In genomic region chr9:55535907-55536306, GRCm38 (mm10) we compare ENCODE assay signal across 10 mouse cellular contexts. TPM values are rescaled to one million over a fixed set of nuclear protein-coding genes. Genes with fewer than 3 reads are reported as not detected.
DNase-seq lines count a peak whose midpoint lies in the region; ATAC-seq and TF ChIP-seq lines count a peak whose summit lies in the region.
"Had no signal": no experiment of that assay in that cellular context is flagged by ENCODE, and none has a peak within 500 bp of the region (broad histone marks: within the 10 kb centered on the region; RNA-seq: fewer than 3 reads in every experiment).

No protein-coding gene starts in this region.

- ATAC-seq in forebrain, embryonic 15.5 days (replicated peaks) = no peak
- no peak for ATAC-seq in liver, embryonic 11.5 days (replicated peaks; ENCODE audit: low FRiP score)
- no peak for ATAC-seq in limb, embryonic 11.5 days (ENCODE audit: insufficient number of reproducible peaks, low FRiP score, low TSS enrichment, low read depth)
- ATAC-seq: Patski had no signal

- H3K79me2 ChIP-seq in liver, adult 2 months (ENCODE audit: control insufficient read depth, insufficient read depth, low read length) = no peaks in the 10 kb centered on the region

- H3K9ac ChIP-seq in forebrain, embryonic 15.5 days (replicated peaks) = no peak overlapping the region
- no peak overlapping the region for H3K9ac ChIP-seq in liver, adult 2 months (ENCODE audit: low read depth, low read length)
- no peak overlapping the region for H3K9ac ChIP-seq in liver, embryonic 11.5 days (ENCODE audit: low read depth, low read length)
- H3K9ac ChIP-seq in limb, embryonic 11.5 days (ENCODE audit: low read length) = no peak overlapping the region
- H3K9ac ChIP-seq: heart, embryonic 13.5 days had no signal

- H3K27ac ChIP-seq in forebrain, embryonic 10.5 days = no peak overlapping the region
- no peak overlapping the region for H3K27ac ChIP-seq in forebrain, embryonic 15.5 days (replicated peaks)
- H3K27ac ChIP-seq in liver, adult 2 months (replicated peaks; ENCODE audit: insufficient read depth, low read depth, low read length) = no peak overlapping the region
- H3K27ac ChIP-seq in liver, embryonic 11.5 days (ENCODE audit: low read depth, low read length) = no peak overlapping the region
- no peak overlapping the region for H3K27ac ChIP-seq in embryonic fibroblast, embryonic 13.5 days (ENCODE audit: insufficient read depth, low read length)
- no peak overlapping the region for H3K27ac ChIP-seq in limb, embryonic 11.5 days (replicated peaks; ENCODE audit: low read depth, low read length)
- H3K27ac ChIP-seq: heart, embryonic 13.5 days had no signal

- H3K4me2 ChIP-seq in forebrain, embryonic 15.5 days (replicated peaks) = no peak overlapping the region
- no peak overlapping the region for H3K4me2 ChIP-seq in liver, embryonic 11.5 days
- no peak overlapping the region for H3K4me2 ChIP-seq in limb, embryonic 11.5 days (ENCODE audit: low read depth, severe bottlenecking)
- H3K4me2 ChIP-seq: heart, embryonic 13.5 days had no signal

- H3K9me3 ChIP-seq in forebrain, embryonic 10.5 days = no peaks in the 10 kb centered on the region
- H3K9me3 ChIP-seq in forebrain, embryonic 15.5 days = no peaks in the 10 kb centered on the region
- no peaks in the 10 kb centered on the region for H3K9me3 ChIP-seq in liver, embryonic 11.5 days (ENCODE audit: control insufficient read depth, low read length)
- no peaks in the 10 kb centered on the region for H3K9me3 ChIP-seq in limb, embryonic 11.5 days (ENCODE audit: control insufficient read depth, low read length)
- H3K9me3 ChIP-seq: heart, embryonic 13.5 days had no signal

- peak; percentile 58 for DNase-seq in forebrain, embryonic 10.5 days (ENCODE audit: extremely low spot score, low spot score)
- peak; percentile 28 for DNase-seq in liver, adult 2 months (ENCODE audit: extremely low read depth, low read depth, low spot score)
- no peak for DNase-seq in liver, embryonic 11.5 days (ENCODE audit: low spot score)
- peak; percentile 78 for DNase-seq in adrenal gland, postnatal 10 days
- DNase-seq in limb, embryonic 11.5 days (ENCODE audit: low spot score) = peak; percentile 82
- DNase-seq in right cerebral cortex, postnatal 14 days = peak; percentile 70

- no peak overlapping the region for H3K4me3 ChIP-seq in forebrain, embryonic 10.5 days
- H3K4me3 ChIP-seq in forebrain, embryonic 15.5 days = no peak overlapping the region
- no peak overlapping the region for H3K4me3 ChIP-seq in liver, adult 2 months (ENCODE audit: insufficient read depth, low read depth, low read length)
- H3K4me3 ChIP-seq in liver, embryonic 11.5 days (ENCODE audit: low read depth, low read length) = no peak overlapping the region
- H3K4me3 ChIP-seq in embryonic fibroblast, embryonic 13.5 days (ENCODE audit: insufficient read depth, low read length) = no peak overlapping the region
- no peak overlapping the region for H3K4me3 ChIP-seq in limb, embryonic 11.5 days (ENCODE audit: low read depth, low read length)
- H3K4me3 ChIP-seq: heart, embryonic 13.5 days had no signal

- peaks cover 51% of the 10 kb centered on the region for H3K27me3 ChIP-seq in forebrain, embryonic 10.5 days (ENCODE audit: poor library complexity, severe bottlenecking)
- H3K27me3 ChIP-seq in forebrain, embryonic 15.5 days = peaks cover 37% of the 10 kb centered on the region
- peaks cover 22% of the 10 kb centered on the region for H3K27me3 ChIP-seq in liver, adult 2 months (ENCODE audit: control insufficient read depth, insufficient read depth, low read length)
- H3K27me3 ChIP-seq in liver, embryonic 11.5 days (replicated peaks; ENCODE audit: control insufficient read depth, insufficient read depth, low read length) = peaks cover 42% of the 10 kb centered on the region
- peaks cover 9% of the 10 kb centered on the region for H3K27me3 ChIP-seq in limb, embryonic 11.5 days (ENCODE audit: control insufficient read depth, insufficient read depth, low read length)
- H3K27me3 ChIP-seq: Patski had no signal

- peak; percentile 77 for TF ChIP-seq CTCF in liver, adult 2 months (IDR thresholded peaks at IDR 0.05; ENCODE audit: low read depth, low read length)
- TF ChIP-seq CTCF in embryonic fibroblast, embryonic 13.5 days (IDR thresholded peaks at IDR 0.05; ENCODE audit: borderline replicate concordance, insufficient read depth, low read length) = peak; percentile 39; the same call in 1 of the 2 replicates

- no peak for TF ChIP-seq POLR2A in liver, adult 2 months (IDR thresholded peaks at IDR 0.05; ENCODE audit: extremely low read depth, insufficient read depth, low read length)
- no peak for TF ChIP-seq POLR2A in embryonic fibroblast, embryonic 13.5 days (IDR thresholded peaks at IDR 0.05; ENCODE audit: low read depth, low read length)

- no peaks in the 10 kb centered on the region for H3K36me3 ChIP-seq in forebrain, embryonic 10.5 days (replicated peaks)
- no peaks in the 10 kb centered on the region for H3K36me3 ChIP-seq in forebrain, embryonic 15.5 days
- no peaks in the 10 kb centered on the region for H3K36me3 ChIP-seq in liver, adult 2 months (ENCODE audit: control insufficient read depth, insufficient read depth, low read length)
- no peaks in the 10 kb centered on the region for H3K36me3 ChIP-seq in liver, embryonic 11.5 days (ENCODE audit: control insufficient read depth, insufficient read depth, low read length)
- H3K36me3 ChIP-seq in limb, embryonic 11.5 days (ENCODE audit: control insufficient read depth, insufficient read depth, low read length) = no peaks in the 10 kb centered on the region
- H3K36me3 ChIP-seq: heart, embryonic 13.5 days had no signal

- peaks cover 18% of the 10 kb centered on the region for H3K4me1 ChIP-seq in forebrain, embryonic 10.5 days
- H3K4me1 ChIP-seq in forebrain, embryonic 15.5 days = peaks cover 12% of the 10 kb centered on the region
- no peaks in the 10 kb centered on the region for H3K4me1 ChIP-seq in liver, adult 2 months (ENCODE audit: control insufficient read depth, insufficient read depth, low read length)
- no peaks in the 10 kb centered on the region for H3K4me1 ChIP-seq in liver, embryonic 11.5 days (replicated peaks; ENCODE audit: control insufficient read depth, insufficient read depth, low read length)
- H3K4me1 ChIP-seq in embryonic fibroblast, embryonic 13.5 days (ENCODE audit: control insufficient read depth, insufficient read depth, low read length) = no peaks in the 10 kb centered on the region
- H3K4me1 ChIP-seq in limb, embryonic 11.5 days (ENCODE audit: control insufficient read depth, insufficient read depth, low read length) = peaks cover 3% of the 10 kb centered on the region; the same call in 1 of the 2 replicates

- 26% methylated on average over 3 of the region's 3 CpGs for WGBS in forebrain, embryonic 10.5 days
- WGBS in forebrain, embryonic 15.5 days = 11% methylated on average over 3 of the region's 3 CpGs
- 25% methylated on average over 3 of the region's 3 CpGs for WGBS in liver, adult 2 months
- WGBS in liver, embryonic 11.5 days = 23% methylated on average over 3 of the region's 3 CpGs
- WGBS in limb, embryonic 11.5 days = 17% methylated on average over 3 of the region's 3 CpGs

RNA-seq across cellular contexts. Expression of gene Isl2, which starts 2.6 kb away (rescaled TPM):
- polyA plus RNA-seq in forebrain, embryonic 10.5 days (2016; fragmentation: Nextera tagmentation; extraction: Ambion mirVana) = 1.0 TPM in 2 replicates
- polyA plus RNA-seq in forebrain, embryonic 15.5 days (2015; fragmentation: Nextera tagmentation; extraction: Ambion mirVana) = 0.11 and 0.33 TPM in 2 replicates
- total RNA-seq in liver, adult 2 months (2014; rRNA removed) = not detected in 2 replicates
- polyA plus RNA-seq in liver, adult 2 months (2012; rRNA removed) = not detected in 2 replicates
- polyA plus RNA-seq in liver, embryonic 11.5 days (2014; fragmentation: Nextera tagmentation; extraction: Ambion mirVana) = 2.1 TPM in 2 replicates
- total RNA-seq in adrenal gland, postnatal 10 days (2021) = not detected
- not detected in 2 replicates for polyA plus RNA-seq in embryonic fibroblast, embryonic 13.5 days (2011; ENCODE audit: insufficient read length, low read depth, missing spikeins)
- 1.9 and 3.2 TPM in 2 replicates for polyA plus RNA-seq in limb, embryonic 11.5 days (2014; fragmentation: Nextera tagmentation; extraction: Ambion mirVana)

RNA-seq across cellular contexts. Expression of gene Etfa, which starts 23.9 kb away (rescaled TPM):
- 162 and 165 TPM in 2 replicates for polyA plus RNA-seq in forebrain, embryonic 10.5 days (2016; fragmentation: Nextera tagmentation; extraction: Ambion mirVana)
- 96.2 and 97.4 TPM in 2 replicates for polyA plus RNA-seq in forebrain, embryonic 15.5 days (2015; fragmentation: Nextera tagmentation; extraction: Ambion mirVana)
- 256 and 268 TPM in 2 replicates for total RNA-seq in liver, adult 2 months (2014; rRNA removed)
- polyA plus RNA-seq in liver, adult 2 months (2012; rRNA removed) = 187 and 220 TPM in 2 replicates
- polyA plus RNA-seq in liver, embryonic 11.5 days (2014; fragmentation: Nextera tagmentation; extraction: Ambion mirVana) = 195 and 217 TPM in 2 replicates
- 1,000 to 10,000 TPM; 1,213 to 1,256 TPM for total RNA-seq in adrenal gland, postnatal 10 days (2021)
- polyA plus RNA-seq in embryonic fibroblast, embryonic 13.5 days (2011; ENCODE audit: insufficient read length, low read depth, missing spikeins) = 90.7 and 94.8 TPM in 2 replicates
- 171 and 182 TPM in 2 replicates for polyA plus RNA-seq in limb, embryonic 11.5 days (2014; fragmentation: Nextera tagmentation; extraction: Ambion mirVana)
